9 mouse cellular contexts compared by ENCODE assay signal in genomic region chr13:14618724-14619123, GRCm38 (mm10). TPM values are rescaled to one million over a fixed set of nuclear protein-coding genes. Genes with fewer than 3 reads are reported as not detected.
DNase-seq lines count a peak whose midpoint lies in the region; ATAC-seq and TF ChIP-seq lines count a peak whose summit lies in the region.
"Had no signal": no experiment of that assay in that cellular context is flagged by ENCODE, and none has a peak within 500 bp of the region (broad histone marks: within the 10 kb centered on the region; RNA-seq: fewer than 3 reads in every experiment).

No protein-coding gene starts in this region.

- H3K27ac ChIP-seq in ES-E14 (ENCODE audit: insufficient read depth, low read depth, low read length, poor library complexity, severe bottlenecking) = no peak overlapping the region
- H3K27ac ChIP-seq in embryonic facial prominence, embryonic 14.5 days (replicated peaks; ENCODE audit: low read depth, low read length) = no peak overlapping the region
- H3K27ac ChIP-seq: heart, embryonic 13.5 days had no signal

- no peak overlapping the region for H3K9ac ChIP-seq in ES-E14 (ENCODE audit: insufficient read depth, low read depth, low read length, poor library complexity, severe bottlenecking)
- no peak overlapping the region for H3K9ac ChIP-seq in embryonic facial prominence, embryonic 14.5 days (ENCODE audit: low read depth, low read length)
- H3K9ac ChIP-seq: heart, embryonic 13.5 days had no signal

- ATAC-seq in embryonic facial prominence, embryonic 14.5 days (ENCODE audit: low read depth) = peak; percentile 47; the same call in 1 of the 2 replicates

- no peaks in the 10 kb centered on the region for H3K27me3 ChIP-seq in embryonic facial prominence, embryonic 14.5 days (replicated peaks; ENCODE audit: control insufficient read depth, insufficient read depth, low read length)
- H3K27me3 ChIP-seq: heart, embryonic 13.5 days had no signal

- in situ Hi-C loops in ES-E14 (cut with MboI; ENCODE audit: low sequenced_read_pairs in 2 of 2, unreplicated experiment in 2 of 2) = no loop called here

- H3K4me2 ChIP-seq in embryonic facial prominence, embryonic 14.5 days (ENCODE audit: low read depth, low read length) = no peak overlapping the region
- H3K4me2 ChIP-seq: heart, embryonic 13.5 days had no signal

- WGBS in embryonic facial prominence, embryonic 14.5 days = 43% methylated on average over 2 of the region's 2 CpGs

- H3K4me3 ChIP-seq in ES-E14 (ENCODE audit: insufficient read depth in 1 of 2, low read depth in 1 of 2, low read length in 2 of 2, poor library complexity in 1 of 2, severe bottlenecking in 1 of 2) = no peak overlapping the region
- no peak overlapping the region for H3K4me3 ChIP-seq in embryonic facial prominence, embryonic 14.5 days (ENCODE audit: low read depth, low read length)
- H3K4me3 ChIP-seq: heart, embryonic 13.5 days had no signal

- H3K36me3 ChIP-seq in ES-E14 (ENCODE audit: control insufficient read depth, insufficient read depth, low read length, poor library complexity, severe bottlenecking) = peaks cover 20% of the 10 kb centered on the region
- peaks cover 62% of the 10 kb centered on the region for H3K36me3 ChIP-seq in embryonic facial prominence, embryonic 14.5 days (ENCODE audit: control insufficient read depth, insufficient read depth, low read length)

- DNase-seq in ES-E14 (ENCODE audit: low read depth, low spot score) = peak; percentile 59
- peak; percentile 38 to 73 for DNase-seq in adrenal gland, postnatal 36 days
- peak; percentile 47 for DNase-seq in embryonic facial prominence, embryonic 14.5 days (ENCODE audit: low spot score)
- peak; percentile 74 for DNase-seq in heart, postnatal 4 days
- DNase-seq in layer of hippocampus, adult 8-10 months (ENCODE audit: low spot score in 2 of 2) = peak; percentile 33 to 59
- DNase-seq in lung, postnatal 14 days = peak; percentile 78
- DNase-seq in retina, postnatal 1 day = peak; percentile 69
- DNase-seq in urinary bladder, postnatal 36 days (ENCODE audit: low spot score in 2 of 2) = peak; percentile 47 to 53

- H3K9me3 ChIP-seq in ES-E14 (ENCODE audit: control insufficient read depth, insufficient read depth, low read depth, low read length) = no peaks in the 10 kb centered on the region
- H3K9me3 ChIP-seq in embryonic facial prominence, embryonic 14.5 days (ENCODE audit: control insufficient read depth, low read length) = no peaks in the 10 kb centered on the region
- H3K9me3 ChIP-seq: heart, embryonic 13.5 days had no signal

- peaks cover 0 to 2% of the 10 kb centered on the region in 2 experiments; a peak in 1 of 4 replicates for H3K4me1 ChIP-seq in ES-E14 (ENCODE audit: control insufficient read depth in 2 of 2, insufficient read depth in 2 of 2, low read length in 2 of 2, poor library complexity in 1 of 2)
- H3K4me1 ChIP-seq in embryonic facial prominence, embryonic 14.5 days (ENCODE audit: control insufficient read depth, insufficient read depth, low read length) = no peaks in the 10 kb centered on the region

TF ChIP-seq in ES-E14, 5 proteins besides CTCF, POLR2A, EP300 and RAD21:
- no peak for TF ChIP-seq MAFK (IDR thresholded peaks at IDR 0.05; ENCODE audit: insufficient read depth, low read depth, low read length)
- TF ChIP-seq ZNF384 (IDR thresholded peaks at IDR 0.05; ENCODE audit: low read depth, low read length) = no peak
- TF ChIP-seq HCFC1 (IDR thresholded peaks at IDR 0.05; ENCODE audit: borderline replicate concordance, insufficient read depth, low read length) = no peak
- TF ChIP-seq ZC3H11A (IDR thresholded peaks at IDR 0.05; ENCODE audit: borderline replicate concordance, low read depth, low read length) = no peak
- TF ChIP-seq CHD2 (IDR thresholded peaks at IDR 0.05; ENCODE audit: low read depth, low read length) = no peak

RNA-seq across cellular contexts. Expression of gene Psma2, which starts 5.7 kb away (rescaled TPM):
- 94.3 and 136 TPM in 2 replicates for total RNA-seq in ES-E14 (2012; rRNA removed)
- 100 to 1,000 TPM; 104 to 113 TPM for total RNA-seq in adrenal gland, postnatal 36 days (2021)
- 179 and 187 TPM in 2 replicates for polyA plus RNA-seq in embryonic facial prominence, embryonic 14.5 days (2014; fragmentation: Nextera tagmentation; extraction: Ambion mirVana)
- 10 to 100 TPM; 65.1 to 69.4 TPM for total RNA-seq in heart, postnatal 4 days (2021)
- total RNA-seq in layer of hippocampus, adult 8-10 months (2022) = 10 to 100 TPM; 61.1 to 67.5 (median 63.3) TPM

RNA-seq across cellular contexts. Expression of gene Mrpl32, which starts 5.8 kb away (rescaled TPM):
- 28.2 and 42.2 TPM in 2 replicates for total RNA-seq in ES-E14 (2012; rRNA removed)
- 10 to 100 TPM; 60.2 to 66.1 TPM for total RNA-seq in adrenal gland, postnatal 36 days (2021)
- polyA plus RNA-seq in embryonic facial prominence, embryonic 14.5 days (2014; fragmentation: Nextera tagmentation; extraction: Ambion mirVana) = 102 and 119 TPM in 2 replicates
- total RNA-seq in heart, postnatal 4 days (2021) = 10 to 100 TPM; 46.5 to 48.5 TPM
- 10 to 100 TPM; 24.2 to 31.8 (median 27.3) TPM for total RNA-seq in layer of hippocampus, adult 8-10 months (2022)

RNA-seq across cellular contexts. Expression of gene AW209491, which starts 11.2 kb away (rescaled TPM):
- total RNA-seq in ES-E14 (2012; rRNA removed) = 10.9 and 15.8 TPM in 2 replicates
- 10 to 100 TPM; 19.2 to 19.5 TPM for total RNA-seq in adrenal gland, postnatal 36 days (2021)
- 23.4 and 24.4 TPM in 2 replicates for polyA plus RNA-seq in embryonic facial prominence, embryonic 14.5 days (2014; fragmentation: Nextera tagmentation; extraction: Ambion mirVana)
- 10 to 100 TPM; 10.4 to 10.5 TPM for total RNA-seq in heart, postnatal 4 days (2021)
- total RNA-seq in layer of hippocampus, adult 8-10 months (2022) = 10 to 100 TPM; 21.3 to 22.9 (median 22.4) TPM
